Comparison of ENCODE assay signal across 8 mouse cellular contexts in genomic region chr4:117096666-117097065, GRCm38 (mm10). TPM values are rescaled to one million over a fixed set of nuclear protein-coding genes. Genes with fewer than 3 reads are reported as not detected.
A peak's percentile ranks its signal among the peaks of the same experiment; 100 is the strongest.
DNase-seq lines count a peak whose midpoint lies in the region; ATAC-seq lines count a peak whose summit lies in the region.

No protein-coding gene starts in this region.

- peak overlapping the region; percentile 78 for H3K27ac ChIP-seq in lung, embryonic 16.5 days (ENCODE audit: low read length)
- H3K27ac ChIP-seq in heart, embryonic 13.5 days (replicated peaks), result peak overlapping the region; percentile 80
- peak overlapping the region; percentile 84; the same call in 1 of the 2 replicates for H3K27ac ChIP-seq in limb, embryonic 15.5 days
- peak overlapping the region; percentile 80; the same call in 1 of the 2 replicates for H3K27ac ChIP-seq in stomach, embryonic 16.5 days (ENCODE audit: low read length)

- H3K4me1 ChIP-seq in lung, embryonic 16.5 days (replicated peaks; ENCODE audit: control insufficient read depth, insufficient read depth, low read length), result peaks cover 34% of the 10 kb centered on the region
- peaks cover 25% of the 10 kb centered on the region for H3K4me1 ChIP-seq in heart, embryonic 13.5 days
- peaks cover 46% of the 10 kb centered on the region for H3K4me1 ChIP-seq in limb, embryonic 15.5 days
- H3K4me1 ChIP-seq in stomach, embryonic 16.5 days (ENCODE audit: control insufficient read depth, insufficient read depth, low read length), result peaks cover 12% of the 10 kb centered on the region; the same call in 1 of the 2 replicates

- H3K9me3 ChIP-seq in lung, embryonic 16.5 days (ENCODE audit: control insufficient read depth, low read length), result no peaks in the 10 kb centered on the region
- H3K9me3 ChIP-seq in heart, embryonic 13.5 days, result no peaks in the 10 kb centered on the region
- H3K9me3 ChIP-seq in limb, embryonic 15.5 days, result no peaks in the 10 kb centered on the region
- H3K9me3 ChIP-seq in stomach, embryonic 16.5 days (replicated peaks; ENCODE audit: control insufficient read depth, low read length), result no peaks in the 10 kb centered on the region

- no peak for DNase-seq in lung, adult 18-20 months
- DNase-seq in gastrocnemius, postnatal 36 days, result no peak
- DNase-seq in urinary bladder, adult 2 months (ENCODE audit: low spot score), result no peak
- no peak for DNase-seq in gastrocnemius, postnatal 14 days

- H3K9ac ChIP-seq in lung, embryonic 16.5 days (ENCODE audit: low read length), result peak overlapping the region; percentile 68
- H3K9ac ChIP-seq in heart, embryonic 13.5 days, result peak overlapping the region; percentile 78
- peak overlapping the region; percentile 60 for H3K9ac ChIP-seq in limb, embryonic 15.5 days
- peak overlapping the region; percentile 74 for H3K9ac ChIP-seq in stomach, embryonic 16.5 days (ENCODE audit: low read length)

- H3K36me3 ChIP-seq in lung, embryonic 16.5 days (ENCODE audit: control insufficient read depth, insufficient read depth, low read length), result no peaks in the 10 kb centered on the region
- H3K36me3 ChIP-seq in heart, embryonic 13.5 days, result no peaks in the 10 kb centered on the region
- peaks cover 3% of the 10 kb centered on the region; the same call in 1 of the 2 replicates for H3K36me3 ChIP-seq in limb, embryonic 15.5 days
- no peaks in the 10 kb centered on the region for H3K36me3 ChIP-seq in stomach, embryonic 16.5 days (ENCODE audit: control insufficient read depth, insufficient read depth, low read length)

- peak overlapping the region; percentile 76 for H3K4me3 ChIP-seq in lung, embryonic 16.5 days (ENCODE audit: low read length)
- H3K4me3 ChIP-seq in heart, embryonic 13.5 days, result peak overlapping the region; percentile 61
- peak overlapping the region; percentile 65 for H3K4me3 ChIP-seq in limb, embryonic 15.5 days
- peak overlapping the region; percentile 61 for H3K4me3 ChIP-seq in stomach, embryonic 16.5 days (replicated peaks; ENCODE audit: low read length)

- intact Hi-C loops in gastrocnemius, postnatal 36 days (cut with DNase I), result no loop called here
- intact Hi-C loops in gastrocnemius, postnatal 14 days (cut with DNase I; ENCODE audit: low total_unique reads), result no loop called here

- WGBS in lung, embryonic 16.5 days, result 4% methylated on average over 5 of the region's 5 CpGs
- WGBS in heart, embryonic 13.5 days, result 18% methylated on average over 5 of the region's 5 CpGs
- 7% methylated on average over 5 of the region's 5 CpGs for WGBS in limb, embryonic 15.5 days
- WGBS in stomach, embryonic 16.5 days, result 11% methylated on average over 5 of the region's 5 CpGs

- ATAC-seq in lung, embryonic 16.5 days (ENCODE audit: low read depth), result no peak
- no peak for ATAC-seq in heart, embryonic 13.5 days (ENCODE audit: extremely low read depth, insufficient number of reproducible peaks, low FRiP score, low TSS enrichment)
- no peak for ATAC-seq in limb, embryonic 15.5 days (ENCODE audit: insufficient number of reproducible peaks, low FRiP score, low TSS enrichment, low read depth)
- ATAC-seq in stomach, embryonic 16.5 days (ENCODE audit: insufficient read depth, low FRiP score), result no peak

- H3K27me3 ChIP-seq in lung, embryonic 16.5 days (ENCODE audit: control insufficient read depth, insufficient read depth, low read depth, low read length), result no peaks in the 10 kb centered on the region
- peaks cover 7% of the 10 kb centered on the region; the same call in 1 of the 2 replicates for H3K27me3 ChIP-seq in heart, embryonic 13.5 days (replicated peaks)
- H3K27me3 ChIP-seq in limb, embryonic 15.5 days, result no peaks in the 10 kb centered on the region
- H3K27me3 ChIP-seq in stomach, embryonic 16.5 days (ENCODE audit: control insufficient read depth, insufficient read depth, low read length), result no peaks in the 10 kb centered on the region

- peak overlapping the region; percentile 98 for H3K4me2 ChIP-seq in lung, embryonic 16.5 days (ENCODE audit: low read depth, low read length)
- peak overlapping the region; percentile 90 for H3K4me2 ChIP-seq in heart, embryonic 13.5 days
- H3K4me2 ChIP-seq in limb, embryonic 15.5 days, result peak overlapping the region; percentile 95
- H3K4me2 ChIP-seq in stomach, embryonic 16.5 days (ENCODE audit: low read depth, low read length), result peak overlapping the region; percentile 67

RNA-seq across cellular contexts. Expression of gene Ptch2, which starts 0.8 kb away (rescaled TPM):
- 5.3 and 5.7 TPM in 2 replicates for polyA plus RNA-seq in lung, embryonic 16.5 days (2015; fragmentation: Nextera tagmentation; extraction: Ambion mirVana)
- 3.1 and 3.6 TPM in 2 replicates for polyA plus RNA-seq in heart, embryonic 13.5 days (2015; fragmentation: Nextera tagmentation; extraction: Ambion mirVana)
- 13.7 and 15.8 TPM in 2 replicates for polyA plus RNA-seq in limb, embryonic 15.5 days (2015; fragmentation: Nextera tagmentation; extraction: Ambion mirVana)
- polyA plus RNA-seq in stomach, embryonic 16.5 days (2015; fragmentation: Nextera tagmentation; extraction: Ambion mirVana), result 7.0 and 7.3 TPM in 2 replicates
- total RNA-seq in gastrocnemius, postnatal 36 days (2021), result 1 to 10 TPM in 1 of 2 experiments, under 1 TPM in 1; 0.61 to 1.5 TPM
- polyA plus RNA-seq in urinary bladder, adult 2 months (2012; rRNA removed), result 2.2 and 3.3 TPM in 2 replicates
- 1 to 10 TPM; 3.8 to 5.9 TPM for total RNA-seq in gastrocnemius, postnatal 14 days (2021)

RNA-seq across cellular contexts. Expression of gene Btbd19, which starts 28.9 kb away (rescaled TPM):
- 4.5 and 4.9 TPM in 2 replicates for polyA plus RNA-seq in lung, embryonic 16.5 days (2015; fragmentation: Nextera tagmentation; extraction: Ambion mirVana)
- polyA plus RNA-seq in heart, embryonic 13.5 days (2015; fragmentation: Nextera tagmentation; extraction: Ambion mirVana), result 2.8 and 3.1 TPM in 2 replicates
- polyA plus RNA-seq in limb, embryonic 15.5 days (2015; fragmentation: Nextera tagmentation; extraction: Ambion mirVana), result 10.0 and 10.3 TPM in 2 replicates
- 6.5 and 6.6 TPM in 2 replicates for polyA plus RNA-seq in stomach, embryonic 16.5 days (2015; fragmentation: Nextera tagmentation; extraction: Ambion mirVana)
- 1 to 10 TPM; 2.0 to 2.4 TPM for total RNA-seq in gastrocnemius, postnatal 36 days (2021)
- 13.0 and 19.4 TPM in 2 replicates for polyA plus RNA-seq in urinary bladder, adult 2 months (2012; rRNA removed)
- 1 to 10 TPM; 3.3 to 3.6 TPM for total RNA-seq in gastrocnemius, postnatal 14 days (2021)

RNA-seq across cellular contexts. Expression of gene Tctex1d4, which starts 29.9 kb away (rescaled TPM):
- polyA plus RNA-seq in lung, embryonic 16.5 days (2015; fragmentation: Nextera tagmentation; extraction: Ambion mirVana), result 3.6 and 5.1 TPM in 2 replicates
- polyA plus RNA-seq in heart, embryonic 13.5 days (2015; fragmentation: Nextera tagmentation; extraction: Ambion mirVana), result not detected in 2 replicates
- polyA plus RNA-seq in limb, embryonic 15.5 days (2015; fragmentation: Nextera tagmentation; extraction: Ambion mirVana), result not detected in 2 replicates
- polyA plus RNA-seq in stomach, embryonic 16.5 days (2015; fragmentation: Nextera tagmentation; extraction: Ambion mirVana), result 0.22 TPM in 1 of 2 replicates, not detected in the other
- not detected for total RNA-seq in gastrocnemius, postnatal 36 days (2021)
- polyA plus RNA-seq in urinary bladder, adult 2 months (2012; rRNA removed), result 0.35 and 0.58 TPM in 2 replicates
- total RNA-seq in gastrocnemius, postnatal 14 days (2021), result not detected

RNA-seq across cellular contexts. Expression of gene Plk3, which starts 37.1 kb away (rescaled TPM):
- polyA plus RNA-seq in lung, embryonic 16.5 days (2015; fragmentation: Nextera tagmentation; extraction: Ambion mirVana), result 3.0 and 3.2 TPM in 2 replicates
- 2.1 TPM in 2 replicates for polyA plus RNA-seq in heart, embryonic 13.5 days (2015; fragmentation: Nextera tagmentation; extraction: Ambion mirVana)
- polyA plus RNA-seq in limb, embryonic 15.5 days (2015; fragmentation: Nextera tagmentation; extraction: Ambion mirVana), result 5.7 and 6.8 TPM in 2 replicates
- polyA plus RNA-seq in stomach, embryonic 16.5 days (2015; fragmentation: Nextera tagmentation; extraction: Ambion mirVana), result 3.4 and 5.0 TPM in 2 replicates
- 1 to 10 TPM in 1 of 2 experiments, under 1 TPM in 1; 0.86 to 1.5 TPM for total RNA-seq in gastrocnemius, postnatal 36 days (2021)
- polyA plus RNA-seq in urinary bladder, adult 2 months (2012; rRNA removed), result 12.6 and 15.5 TPM in 2 replicates
- total RNA-seq in gastrocnemius, postnatal 14 days (2021), result under 1 TPM; 0.91 to 0.96 TPM

RNA-seq across cellular contexts. Expression of gene Rps8, which starts 59.4 kb away (rescaled TPM):
- 858 and 904 TPM in 2 replicates for polyA plus RNA-seq in lung, embryonic 16.5 days (2015; fragmentation: Nextera tagmentation; extraction: Ambion mirVana)
- 616 and 654 TPM in 2 replicates for polyA plus RNA-seq in heart, embryonic 13.5 days (2015; fragmentation: Nextera tagmentation; extraction: Ambion mirVana)
- 803 and 994 TPM in 2 replicates for polyA plus RNA-seq in limb, embryonic 15.5 days (2015; fragmentation: Nextera tagmentation; extraction: Ambion mirVana)
- polyA plus RNA-seq in stomach, embryonic 16.5 days (2015; fragmentation: Nextera tagmentation; extraction: Ambion mirVana), result 671 and 829 TPM in 2 replicates
- total RNA-seq in gastrocnemius, postnatal 36 days (2021), result 100 to 1,000 TPM; 497 to 579 TPM
- 1,373 and 1,379 TPM in 2 replicates for polyA plus RNA-seq in urinary bladder, adult 2 months (2012; rRNA removed)
- total RNA-seq in gastrocnemius, postnatal 14 days (2021), result 100 to 1,000 TPM; 786 to 929 TPM
